25 mouse cellular contexts compared by ENCODE assay signal in genomic region chr6:71486867-71487266, GRCm38 (mm10). TPM values are rescaled to one million over a fixed set of nuclear protein-coding genes. Genes with fewer than 3 reads are reported as not detected.
DNase-seq lines count a peak whose midpoint lies in the region; ATAC-seq and TF ChIP-seq lines count a peak whose summit lies in the region.
"Had no signal": no experiment of that assay in that cellular context is flagged by ENCODE, and none has a peak within 500 bp of the region (broad histone marks: within the 10 kb centered on the region; RNA-seq: fewer than 3 reads in every experiment).

No protein-coding gene starts in this region.

- peak overlapping the region; percentile 64 for H3K27ac ChIP-seq in liver, adult 2 months (replicated peaks; ENCODE audit: insufficient read depth, low read depth, low read length)
- no peak overlapping the region for H3K27ac ChIP-seq in liver, embryonic 11.5 days (ENCODE audit: low read depth, low read length)
- H3K27ac ChIP-seq in stomach, embryonic 15.5 days = peak overlapping the region; percentile 35; the same call in 1 of the 2 replicates
- no peak overlapping the region for H3K27ac ChIP-seq in stomach, postnatal 0 days (replicated peaks)
- H3K27ac ChIP-seq: forebrain, embryonic 10.5 days; forebrain, embryonic 13.5 days; gastrocnemius, adult 2 months; heart, embryonic 15.5 days; hindbrain, embryonic 10.5 days; hindbrain, embryonic 13.5 days had no signal

- DNase-seq in liver, adult 2 months (ENCODE audit: extremely low read depth, low read depth, low spot score) = no peak
- no peak for DNase-seq in liver, embryonic 11.5 days (ENCODE audit: low spot score)
- DNase-seq in stomach, postnatal 0 days (ENCODE audit: low spot score) = no peak
- no peak for DNase-seq in gastrocnemius, postnatal 4 days (ENCODE audit: low spot score in 2 of 2)
- DNase-seq: adrenal gland, adult 8-10 months; adrenal gland, postnatal 25 days; cerebellum, adult 18-20 months; cerebellum, adult 9-10 months; cerebellum, postnatal 14 days; forebrain, postnatal 0 days; gastrocnemius, adult 2 months; gastrocnemius, postnatal 14 days; heart, postnatal 10 days; heart, postnatal 36 days had no signal

- TF ChIP-seq CTCF in liver, adult 2 months (IDR thresholded peaks at IDR 0.05; ENCODE audit: low read depth, low read length) = no peak
- TF ChIP-seq CTCF in stomach, postnatal 0 days (IDR thresholded peaks at IDR 0.05; ENCODE audit: low read depth) = no peak

- H3K9ac ChIP-seq in liver, adult 2 months (ENCODE audit: low read depth, low read length) = no peak overlapping the region
- H3K9ac ChIP-seq in liver, embryonic 11.5 days (ENCODE audit: low read depth, low read length) = no peak overlapping the region
- H3K9ac ChIP-seq in stomach, embryonic 15.5 days = no peak overlapping the region
- H3K9ac ChIP-seq in stomach, postnatal 0 days (ENCODE audit: low read length) = no peak overlapping the region
- H3K9ac ChIP-seq: forebrain, embryonic 13.5 days; forebrain, postnatal 0 days; heart, embryonic 15.5 days; hindbrain, embryonic 13.5 days had no signal

- no peak overlapping the region for H3K4me3 ChIP-seq in liver, adult 2 months (ENCODE audit: insufficient read depth, low read depth, low read length)
- no peak overlapping the region for H3K4me3 ChIP-seq in liver, embryonic 11.5 days (ENCODE audit: low read depth, low read length)
- H3K4me3 ChIP-seq in stomach, embryonic 15.5 days (replicated peaks) = no peak overlapping the region
- H3K4me3 ChIP-seq in stomach, postnatal 0 days (ENCODE audit: low read depth, low read length) = no peak overlapping the region
- H3K4me3 ChIP-seq: forebrain, embryonic 10.5 days; forebrain, embryonic 13.5 days; gastrocnemius, adult 2 months; heart, embryonic 15.5 days; hindbrain, embryonic 10.5 days; hindbrain, embryonic 13.5 days had no signal

- H3K79me2 ChIP-seq in liver, adult 2 months (ENCODE audit: control insufficient read depth, insufficient read depth, low read length) = no peaks in the 10 kb centered on the region

- no peak for ATAC-seq in liver, embryonic 11.5 days (replicated peaks; ENCODE audit: low FRiP score)
- no peak for ATAC-seq in stomach, embryonic 15.5 days (ENCODE audit: insufficient read depth, low FRiP score, low read depth)
- ATAC-seq in stomach, postnatal 0 days (ENCODE audit: low FRiP score, low TSS enrichment) = no peak
- peak; percentile 58 for ATAC-seq in granulocyte monocyte progenitor cell, adult 5-6 weeks (replicated peaks; ENCODE audit: poor library complexity, severe bottlenecking)
- ATAC-seq: activated CD4-positive, CD25-positive, alpha-beta regulatory T cell, adult 4 months; CD4-positive, CD25-positive, alpha-beta regulatory T cell, adult 4 months; forebrain, embryonic 13.5 days; forebrain, postnatal 0 days; hindbrain, embryonic 16.5 days had no signal

- TF ChIP-seq POLR2A in liver, adult 2 months (IDR thresholded peaks at IDR 0.05; ENCODE audit: extremely low read depth, insufficient read depth, low read length) = no peak

- H3K9me3 ChIP-seq in liver, embryonic 11.5 days (ENCODE audit: control insufficient read depth, low read length) = no peaks in the 10 kb centered on the region
- H3K9me3 ChIP-seq in stomach, embryonic 15.5 days = no peaks in the 10 kb centered on the region
- no peaks in the 10 kb centered on the region for H3K9me3 ChIP-seq in stomach, postnatal 0 days (ENCODE audit: control insufficient read depth, low read length)
- H3K9me3 ChIP-seq: forebrain, embryonic 10.5 days; forebrain, embryonic 13.5 days; heart, embryonic 15.5 days; hindbrain, embryonic 10.5 days; hindbrain, embryonic 13.5 days had no signal

- WGBS in liver, adult 2 months = 73% methylated on average over 1 of the region's 1 CpGs
- 78% methylated on average over 1 of the region's 1 CpGs for WGBS in liver, embryonic 11.5 days
- 79% methylated on average over 1 of the region's 1 CpGs for WGBS in stomach, embryonic 15.5 days
- 69% methylated on average over 1 of the region's 1 CpGs for WGBS in stomach, postnatal 0 days

- TF ChIP-seq EP300 in stomach, postnatal 0 days (optimal IDR thresholded peaks at IDR 0.05) = no peak

- H3K4me1 ChIP-seq in liver, adult 2 months (ENCODE audit: control insufficient read depth, insufficient read depth, low read length) = peaks cover 22% of the 10 kb centered on the region
- no peaks in the 10 kb centered on the region for H3K4me1 ChIP-seq in liver, embryonic 11.5 days (replicated peaks; ENCODE audit: control insufficient read depth, insufficient read depth, low read length)
- no peaks in the 10 kb centered on the region for H3K4me1 ChIP-seq in stomach, embryonic 15.5 days
- H3K4me1 ChIP-seq in stomach, postnatal 0 days (replicated peaks; ENCODE audit: control insufficient read depth, insufficient read depth) = no peaks in the 10 kb centered on the region
- H3K4me1 ChIP-seq: forebrain, embryonic 10.5 days; forebrain, embryonic 13.5 days; heart, embryonic 15.5 days; hindbrain, embryonic 10.5 days; hindbrain, embryonic 13.5 days had no signal

- H3K27me3 ChIP-seq in liver, adult 2 months (ENCODE audit: control insufficient read depth, insufficient read depth, low read length) = no peaks in the 10 kb centered on the region
- no peaks in the 10 kb centered on the region for H3K27me3 ChIP-seq in liver, embryonic 11.5 days (replicated peaks; ENCODE audit: control insufficient read depth, insufficient read depth, low read length)
- no peaks in the 10 kb centered on the region for H3K27me3 ChIP-seq in stomach, embryonic 15.5 days (replicated peaks)
- no peaks in the 10 kb centered on the region for H3K27me3 ChIP-seq in stomach, postnatal 0 days (ENCODE audit: control insufficient read depth, insufficient read depth, low read length)
- H3K27me3 ChIP-seq: forebrain, embryonic 13.5 days; heart, embryonic 15.5 days; hindbrain, embryonic 13.5 days had no signal

- H3K4me2 ChIP-seq in liver, embryonic 11.5 days = no peak overlapping the region
- H3K4me2 ChIP-seq in stomach, embryonic 15.5 days = no peak overlapping the region
- no peak overlapping the region for H3K4me2 ChIP-seq in stomach, postnatal 0 days (replicated peaks; ENCODE audit: low read depth)
- H3K4me2 ChIP-seq: forebrain, embryonic 13.5 days; heart, embryonic 11.5 days; heart, embryonic 15.5 days; hindbrain, embryonic 13.5 days had no signal

- no peaks in the 10 kb centered on the region for H3K36me3 ChIP-seq in liver, adult 2 months (ENCODE audit: control insufficient read depth, insufficient read depth, low read length)
- H3K36me3 ChIP-seq in liver, embryonic 11.5 days (ENCODE audit: control insufficient read depth, insufficient read depth, low read length) = no peaks in the 10 kb centered on the region
- H3K36me3 ChIP-seq in stomach, embryonic 15.5 days = no peaks in the 10 kb centered on the region
- no peaks in the 10 kb centered on the region for H3K36me3 ChIP-seq in stomach, postnatal 0 days (ENCODE audit: control insufficient read depth, insufficient read depth, low read length)
- H3K36me3 ChIP-seq: forebrain, embryonic 10.5 days; heart, embryonic 15.5 days; hindbrain, embryonic 10.5 days; hindbrain, embryonic 13.5 days had no signal

RNA-seq across cellular contexts. Expression of gene Rnf103, which starts 6.8 kb away (rescaled TPM):
- 70.7 and 73.3 TPM in 2 replicates for total RNA-seq in liver, adult 2 months (2014; rRNA removed)
- polyA plus RNA-seq in liver, adult 2 months (2012; rRNA removed) = 27.2 and 27.7 TPM in 2 replicates
- polyA plus RNA-seq in liver, embryonic 11.5 days (2014; fragmentation: Nextera tagmentation; extraction: Ambion mirVana) = 13.6 and 13.7 TPM in 2 replicates
- 23.6 and 23.8 TPM in 2 replicates for polyA plus RNA-seq in stomach, embryonic 15.5 days (2015; fragmentation: Nextera tagmentation; extraction: Ambion mirVana)
- polyA plus RNA-seq in stomach, postnatal 0 days (2015; fragmentation: Nextera tagmentation; extraction: Ambion mirVana) = 25.4 and 25.9 TPM in 2 replicates
- 7.1 and 8.6 TPM in 2 replicates for total RNA-seq in granulocyte monocyte progenitor cell, adult 5-6 weeks (2014; fragmentation: Nextera tagmentation)
- total RNA-seq in granulocyte monocyte progenitor cell, adult 5-6 weeks (2017) = 7.3 and 10.6 TPM in 2 replicates
- total RNA-seq in gastrocnemius, postnatal 4 days (2021) = 10 to 100 TPM; 26.4 to 28.3 TPM

RNA-seq across cellular contexts. Expression of gene Rmnd5a, which starts 46.4 kb away (rescaled TPM):
- 125 and 136 TPM in 2 replicates for total RNA-seq in liver, adult 2 months (2014; rRNA removed)
- polyA plus RNA-seq in liver, adult 2 months (2012; rRNA removed) = 31.1 and 35.3 TPM in 2 replicates
- polyA plus RNA-seq in liver, embryonic 11.5 days (2014; fragmentation: Nextera tagmentation; extraction: Ambion mirVana) = 9.4 and 10.0 TPM in 2 replicates
- polyA plus RNA-seq in stomach, embryonic 15.5 days (2015; fragmentation: Nextera tagmentation; extraction: Ambion mirVana) = 13.7 and 14.3 TPM in 2 replicates
- 11.3 and 13.5 TPM in 2 replicates for polyA plus RNA-seq in stomach, postnatal 0 days (2015; fragmentation: Nextera tagmentation; extraction: Ambion mirVana)
- 29.0 and 39.8 TPM in 2 replicates for total RNA-seq in granulocyte monocyte progenitor cell, adult 5-6 weeks (2014; fragmentation: Nextera tagmentation)
- 54.4 TPM in 2 replicates for total RNA-seq in granulocyte monocyte progenitor cell, adult 5-6 weeks (2017)
- total RNA-seq in gastrocnemius, postnatal 4 days (2021) = 10 to 100 TPM; 54.7 to 60.8 TPM

RNA-seq across cellular contexts. Expression of gene Chmp3, which starts 56.7 kb away (rescaled TPM):
- 44.3 and 49.6 TPM in 2 replicates for total RNA-seq in liver, adult 2 months (2014; rRNA removed)
- polyA plus RNA-seq in liver, adult 2 months (2012; rRNA removed) = 22.9 and 24.0 TPM in 2 replicates
- polyA plus RNA-seq in liver, embryonic 11.5 days (2014; fragmentation: Nextera tagmentation; extraction: Ambion mirVana) = 48.2 and 54.3 TPM in 2 replicates
- polyA plus RNA-seq in stomach, embryonic 15.5 days (2015; fragmentation: Nextera tagmentation; extraction: Ambion mirVana) = 66.8 and 68.9 TPM in 2 replicates
- 88.5 and 91.4 TPM in 2 replicates for polyA plus RNA-seq in stomach, postnatal 0 days (2015; fragmentation: Nextera tagmentation; extraction: Ambion mirVana)
- total RNA-seq in granulocyte monocyte progenitor cell, adult 5-6 weeks (2014; fragmentation: Nextera tagmentation) = 28.6 and 36.1 TPM in 2 replicates
- 82.2 and 114 TPM in 2 replicates for total RNA-seq in granulocyte monocyte progenitor cell, adult 5-6 weeks (2017)
- 10 to 100 TPM; 53.4 to 61.3 TPM for total RNA-seq in gastrocnemius, postnatal 4 days (2021)

Comparison
In these comparisons a context has a peak if more than half of its experiments do, and no peak if none do; other contexts are left out.
1. H3K27ac ChIP-seq: peak in liver, adult 2 months (single experiment) and stomach, embryonic 15.5 days (single experiment); none in liver, embryonic 11.5 days (single experiment) and stomach, postnatal 0 days (single experiment).